Mouse (Mus musculus): ENCODE results near the gene Gm15517. TPM values are rescaled to one million over a fixed set of nuclear protein-coding genes. Genes with fewer than 3 reads are reported as not detected.

Gm15517 gene
- polyA plus RNA-seq, 1 experiment: not detected

DNA sequence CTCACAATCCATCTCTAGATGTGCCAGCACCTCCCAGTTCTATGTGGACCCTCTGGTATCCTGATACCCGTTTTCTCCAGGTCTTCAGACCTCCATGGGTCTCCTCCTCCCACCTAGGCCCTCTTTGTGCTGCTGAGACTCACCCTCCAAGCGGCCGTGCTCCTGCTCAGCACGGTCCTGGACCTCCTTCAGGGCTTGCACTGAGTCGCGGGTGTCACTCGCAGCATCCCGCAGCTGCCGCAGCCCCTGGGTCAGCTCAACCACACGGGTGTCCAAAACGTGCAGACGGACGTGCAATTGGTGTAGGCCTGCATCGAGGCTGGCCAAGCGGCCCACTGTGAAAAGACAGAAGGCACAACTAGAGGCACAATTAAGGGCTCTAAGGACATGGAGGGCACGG, 44.4 kb downstream of the Gm15517 start:
- no peaks in the 10 kb centered on the region for H3K27me3 ChIP-seq (ENCODE audit: control insufficient read depth, insufficient read depth, low read length)
- 5% methylated on average over 16 of the region's 16 CpGs for WGBS
- H3K27ac ChIP-seq (ENCODE audit: insufficient read depth, low read length): peak overlapping the region; percentile 14; the same call in 1 of the 2 replicates
- DNase-seq: no peak
- TF ChIP-seq POLR2A (IDR thresholded peaks at IDR 0.05; ENCODE audit: borderline replicate concordance, insufficient read depth, low read length) (peak; percentile 41; the same call in 1 of the 2 replicates), CTCF (IDR thresholded peaks at IDR 0.05; ENCODE audit: borderline replicate concordance, insufficient read depth, low read depth, low read length) (no peak)
- peaks cover 4% of the 10 kb centered on the region; the same call in 1 of the 2 replicates for H3K4me1 ChIP-seq (ENCODE audit: control insufficient read depth, insufficient read depth, low read length)
- peak overlapping the region; percentile 78 for H3K4me3 ChIP-seq (replicated peaks; ENCODE audit: insufficient read depth, low read depth, low read length)

DNA sequence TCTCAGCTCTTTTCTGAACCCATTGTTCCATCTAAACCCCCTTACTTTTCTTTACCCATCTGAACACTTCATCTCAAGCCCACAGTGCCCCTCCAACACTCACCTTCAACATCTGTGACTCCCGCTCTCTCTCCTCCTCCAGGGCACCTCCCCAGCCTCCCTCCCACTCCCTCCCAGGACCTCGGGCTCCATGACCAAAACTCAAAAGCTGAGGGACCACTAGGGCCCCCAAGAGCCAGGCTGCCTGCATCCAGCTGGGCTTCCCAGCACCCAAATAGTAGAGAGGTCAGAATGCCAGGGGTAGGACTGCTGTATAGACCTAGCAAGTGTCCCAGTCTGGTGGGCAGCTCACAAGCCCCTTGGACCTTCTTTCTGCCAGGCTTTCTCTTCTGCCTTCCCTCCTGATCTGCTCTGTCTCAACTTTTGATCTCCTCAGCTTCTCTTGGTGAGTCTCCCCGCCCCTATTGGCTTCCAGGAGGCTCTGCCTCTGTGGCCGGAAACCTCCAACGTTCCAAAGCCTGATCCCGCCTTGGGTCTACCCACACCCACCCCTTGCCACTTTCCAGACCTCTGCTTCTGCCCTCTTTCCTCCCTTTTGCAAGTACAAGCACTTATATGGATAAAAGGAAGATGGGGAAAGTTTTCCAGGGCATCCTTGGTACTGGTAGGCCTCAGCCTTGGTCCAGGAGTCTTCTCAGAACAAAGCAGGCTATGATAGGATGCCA, 45.4 kb downstream of the Gm15517 start, which contains the start of gene Clec11a:
Gene Clec11a, minus strand, starts transcription at position 387 of the 725 bp plus-strand sequence.
- 66% methylated on average over 6 of the region's 6 CpGs for WGBS
- peak within 1 kb of the TSS; percentile 14; the same call in 1 of the 2 replicates for H3K27ac ChIP-seq (ENCODE audit: insufficient read depth, low read length)

GRCm38 (mm10) chr7:44307261-44308020, 46.2 kb downstream of the Gm15517 start:
- WGBS: 66% methylated on average over 9 of the region's 9 CpGs
- Histone ChIP-seq H3K4me3 (replicated peaks; ENCODE audit: insufficient read depth, low read depth, low read length) (no peak overlapping the region), H3K27ac (ENCODE audit: insufficient read depth, low read length) (no peak overlapping the region), H3K4me1 (ENCODE audit: control insufficient read depth, insufficient read depth, low read length) (peaks cover 9% of the 10 kb centered on the region; the same call in 1 of the 2 replicates), H3K27me3 (ENCODE audit: control insufficient read depth, insufficient read depth, low read length) (no peaks in the 10 kb centered on the region)
- TF ChIP-seq CTCF (IDR thresholded peaks at IDR 0.05; ENCODE audit: borderline replicate concordance, insufficient read depth, low read depth, low read length) (no peak), POLR2A (IDR thresholded peaks at IDR 0.05; ENCODE audit: borderline replicate concordance, insufficient read depth, low read length) (no peak)
- DNase-seq: no peak

More for the DNA sequence above, 45.4 kb downstream of the Gm15517 start, which contains the start of gene Clec11a:
- Histone ChIP-seq H3K4me1 (ENCODE audit: control insufficient read depth, insufficient read depth, low read length) (peaks cover 6% of the 10 kb centered on the region; the same call in 1 of the 2 replicates), H3K27me3 (ENCODE audit: control insufficient read depth, insufficient read depth, low read length) (no peaks in the 10 kb centered on the region), H3K4me3 (replicated peaks; ENCODE audit: insufficient read depth, low read depth, low read length) (peak within 1 kb of the TSS; percentile 78)
- TF ChIP-seq CTCF (IDR thresholded peaks at IDR 0.05; ENCODE audit: borderline replicate concordance, insufficient read depth, low read depth, low read length): no peak
- TF ChIP-seq POLR2A (IDR thresholded peaks at IDR 0.05; ENCODE audit: borderline replicate concordance, insufficient read depth, low read length): no peak
- DNase-seq: no peak

GRCm38 (mm10) chr7:44309475-44310284, 48.4 kb downstream of the Gm15517 start, which contains the start of gene Shank1:
Shank1 (plus strand) TSS chr7:44310253.
- WGBS: 22% methylated on average over 13 of the region's 22 CpGs
- peak within 1 kb of the TSS; percentile 69 for H3K4me3 ChIP-seq (replicated peaks; ENCODE audit: insufficient read depth, low read depth, low read length)
- TF ChIP-seq CTCF (IDR thresholded peaks at IDR 0.05; ENCODE audit: borderline replicate concordance, insufficient read depth, low read depth, low read length) (no peak), POLR2A (IDR thresholded peaks at IDR 0.05; ENCODE audit: borderline replicate concordance, insufficient read depth, low read length) (no peak)
- H3K27me3 ChIP-seq (ENCODE audit: control insufficient read depth, insufficient read depth, low read length): no peaks in the 10 kb centered on the region
- 0 out of 2 replicates have a peak within 1 kb of the TSS, but pooled peaks have one; percentile 24 for H3K27ac ChIP-seq (ENCODE audit: insufficient read depth, low read length)
- no peak for DNase-seq
- H3K4me1 ChIP-seq (ENCODE audit: control insufficient read depth, insufficient read depth, low read length): peaks cover 9% of the 10 kb centered on the region; the same call in 1 of the 2 replicates

DNA sequence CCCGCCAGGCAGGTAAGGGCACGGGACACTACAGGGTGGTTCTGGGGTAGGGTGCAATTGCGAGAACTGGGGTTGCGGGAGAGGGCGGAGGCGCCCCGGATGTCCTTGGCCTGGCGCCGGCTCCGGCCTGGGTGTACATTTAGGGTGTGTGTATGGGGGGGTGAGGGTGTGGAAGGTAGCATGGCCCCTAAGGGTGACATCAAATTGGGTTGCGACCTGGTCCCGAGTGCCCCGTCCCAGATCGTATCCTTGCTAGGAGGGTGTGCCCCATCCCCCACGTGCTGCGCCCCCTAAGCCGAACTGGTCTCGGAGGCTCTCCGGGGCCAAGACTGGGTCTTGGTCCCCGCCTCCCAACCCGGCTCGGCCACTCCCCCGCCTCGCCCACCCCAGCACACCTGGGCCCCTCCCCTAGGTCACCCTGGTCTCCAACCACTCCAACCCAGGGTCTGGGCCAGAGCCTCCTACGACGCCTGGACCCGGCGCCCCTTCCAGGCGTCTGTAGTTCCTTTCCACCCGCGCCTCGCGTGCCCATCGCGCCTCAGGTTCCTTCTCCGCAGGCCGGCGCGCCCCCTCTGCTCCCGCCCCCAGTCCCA, 49.1 kb downstream of the Gm15517 start:
- 1% methylated on average over 40 of the region's 40 CpGs for WGBS
- no peaks in the 10 kb centered on the region for H3K27me3 ChIP-seq (ENCODE audit: control insufficient read depth, insufficient read depth, low read length)

GRCm38 (mm10) chr7:44310878-44311712, 49.8 kb downstream of the Gm15517 start:
- Histone ChIP-seq H3K4me1 (ENCODE audit: control insufficient read depth, insufficient read depth, low read length) (peaks cover 6% of the 10 kb centered on the region; the same call in 1 of the 2 replicates), H3K4me3 (replicated peaks; ENCODE audit: insufficient read depth, low read depth, low read length) (peak overlapping the region; percentile 69), H3K27ac (ENCODE audit: insufficient read depth, low read length) (no peak overlapping the region), H3K27me3 (ENCODE audit: control insufficient read depth, insufficient read depth, low read length) (no peaks in the 10 kb centered on the region)
- 4% methylated on average over 38 of the region's 38 CpGs for WGBS
- TF ChIP-seq CTCF (IDR thresholded peaks at IDR 0.05; ENCODE audit: borderline replicate concordance, insufficient read depth, low read depth, low read length): no peak
- peak; percentile 55 to 59 for DNase-seq

More for the DNA sequence above, 49.1 kb downstream of the Gm15517 start:
- peaks cover 9% of the 10 kb centered on the region; the same call in 1 of the 2 replicates for H3K4me1 ChIP-seq (ENCODE audit: control insufficient read depth, insufficient read depth, low read length)
- H3K27ac ChIP-seq (ENCODE audit: insufficient read depth, low read length): 0 out of 2 replicates have a peak overlapping the region, but pooled peaks have one; percentile 24
- H3K4me3 ChIP-seq (replicated peaks; ENCODE audit: insufficient read depth, low read depth, low read length): peak overlapping the region; percentile 69
- TF ChIP-seq POLR2A (IDR thresholded peaks at IDR 0.05; ENCODE audit: borderline replicate concordance, insufficient read depth, low read length): no peak
- no peak for TF ChIP-seq CTCF (IDR thresholded peaks at IDR 0.05; ENCODE audit: borderline replicate concordance, insufficient read depth, low read depth, low read length)
- DNase-seq: peak; percentile 38 to 50

Other genes starting within 250 kb of the Gm15517 start
- not detected in 2 replicates for gene Klk1b26, start 249.3 kb upstream of the Gm15517 start, polyA plus RNA-seq (2012; rRNA removed)
- 0.38 and 0.51 TPM in 2 replicates for gene Klk1b27, start 209.2 kb upstream of the Gm15517 start, polyA plus RNA-seq (2012; rRNA removed)
- gene Klk1b21, start 159.1 kb upstream of the Gm15517 start, polyA plus RNA-seq (2012; rRNA removed): not detected in 2 replicates
- not detected in 2 replicates for gene Klk1b22, start 148.8 kb upstream of the Gm15517 start, polyA plus RNA-seq (2012; rRNA removed)
- not detected in 2 replicates for gene Klk1b16, start 124.7 kb upstream of the Gm15517 start, polyA plus RNA-seq (2012; rRNA removed)
- gene Klk1b24, start 73.2 kb upstream of the Gm15517 start, polyA plus RNA-seq (2012; rRNA removed): 0.29 and 0.38 TPM in 2 replicates
- not detected in 2 replicates for gene Klk1b3, start 63.3 kb upstream of the Gm15517 start, polyA plus RNA-seq (2012; rRNA removed)
- not detected in 2 replicates for gene Klk1b4, start 54.0 kb upstream of the Gm15517 start, polyA plus RNA-seq (2012; rRNA removed)
- not detected in 2 replicates for gene Klk1b5, start 45.5 kb upstream of the Gm15517 start, polyA plus RNA-seq (2012; rRNA removed)
- 0.20 and 0.36 TPM in 2 replicates for gene Klk1, start 36.1 kb upstream of the Gm15517 start, polyA plus RNA-seq (2012; rRNA removed)
- not detected in 2 replicates for gene Gm36864, start 25.3 kb upstream of the Gm15517 start, polyA plus RNA-seq (2012; rRNA removed)
- 2.2 and 2.9 TPM in 2 replicates for gene 1700028J19Rik, start 14.8 kb upstream of the Gm15517 start, polyA plus RNA-seq (2012; rRNA removed)
- 98.8 and 111 TPM in 2 replicates for gene 2410002F23Rik, start 14.7 kb upstream of the Gm15517 start, polyA plus RNA-seq (2012; rRNA removed)
- not detected in 2 replicates for gene Acp4, start 4.1 kb upstream of the Gm15517 start, polyA plus RNA-seq (2012; rRNA removed)
- gene Clec11a, start 45.5 kb downstream of the Gm15517 start, polyA plus RNA-seq (2012; rRNA removed): 2.4 and 3.0 TPM in 2 replicates
- 51.4 and 60.7 TPM in 2 replicates for gene Shank1, start 48.8 kb downstream of the Gm15517 start, polyA plus RNA-seq (2012; rRNA removed)
- 125 and 130 TPM in 2 replicates for gene Syt3, start 122.7 kb downstream of the Gm15517 start, polyA plus RNA-seq (2012; rRNA removed)
- 3.1 and 3.8 TPM in 2 replicates for gene 1700008O03Rik, start 124.4 kb downstream of the Gm15517 start, polyA plus RNA-seq (2012; rRNA removed)
- gene Lrrc4b, start 167.6 kb downstream of the Gm15517 start, polyA plus RNA-seq (2012; rRNA removed): 190 and 214 TPM in 2 replicates
- 9.3 and 10.2 TPM in 2 replicates for gene Aspdh, start 203.9 kb downstream of the Gm15517 start, polyA plus RNA-seq (2012; rRNA removed)
- gene Josd2, start 206.5 kb downstream of the Gm15517 start, polyA plus RNA-seq (2012; rRNA removed): 273 and 294 TPM in 2 replicates
- gene Emc10, start 235.1 kb downstream of the Gm15517 start, polyA plus RNA-seq (2012; rRNA removed): 302 and 309 TPM in 2 replicates
- 32.6 and 34.0 TPM in 2 replicates for gene Fam71e1, start 235.1 kb downstream of the Gm15517 start, polyA plus RNA-seq (2012; rRNA removed)

Data from cerebellum, adult 2 months (tissue).